Mouse (Mus musculus) kidney, postnatal 0 days (tissue): Measurements from ENCODE around the gene Mthfd1l. TPM values are rescaled to one million over a fixed set of nuclear protein-coding genes. Genes with fewer than 3 reads are reported as not detected.

Source experiments
- ATAC-seq: fragments of 200-750 bp; cut with Nextera tagmentation; replicated peaks from 2 replicates; pipeline ENCODE4 v1.8.0; 2017; ENCODE audit warnings: low read depth, moderate number of reproducible peaks, moderate TSS enrichment, moderate library complexity; ENCODE audit not compliant: low FRiP score
- DNase-seq: peaks from one replicate; pipeline ENCODE4 v3.0.0-alpha.2; 2016; ENCODE audit warnings: low spot score
- H3K27ac ChIP-seq: fragments of 300-500 bp; sonication (generic); 2 replicates; pipeline ENCODE4 v1.5.1; 2014; ENCODE audit warnings: mild to moderate bottlenecking
- H3K27me3 ChIP-seq: fragments of 300-500 bp; sonication (generic); 2 replicates; pipeline ENCODE4 v1.6.1; 2014; ENCODE audit warnings: low read length, mixed read lengths; ENCODE audit not compliant: insufficient read depth
- H3K36me3 ChIP-seq: fragments of 300-500 bp; sonication (generic); 2 replicates; pipeline ENCODE4 v1.6.1; 2014; ENCODE audit warnings: low read length, mixed read lengths; ENCODE audit not compliant: insufficient read depth
- H3K4me1 ChIP-seq: fragments of 300-500 bp; sonication (generic); replicated peaks from 2 replicates; pipeline ENCODE4 v1.6.1; 2014; ENCODE audit warnings: antibody characterized with exemption, low read length, mixed read lengths; ENCODE audit not compliant: insufficient read depth
- H3K4me2 ChIP-seq: fragments of 300-500 bp; sonication (generic); 2 replicates; pipeline ENCODE4 v1.6.1; 2014; ENCODE audit warnings: mild to moderate bottlenecking, low read length, moderate library complexity, mixed read lengths
- H3K4me3 ChIP-seq: fragments of 300-500 bp; sonication (generic); replicated peaks from 2 replicates; pipeline ENCODE4 v1.5.1; 2014; ENCODE audit warnings: low read depth, low read length
- H3K9ac ChIP-seq: fragments of 300-500 bp; sonication (generic); 2 replicates; pipeline ENCODE4 v1.6.1; 2014; ENCODE audit warnings: low read depth, low read length
- H3K9me3 ChIP-seq: fragments of 300-500 bp; sonication (generic); replicated peaks from 2 replicates; pipeline ENCODE4 v1.6.1; 2016; ENCODE audit warnings: low read length, inconsistent platforms, mixed read lengths
- CTCF ChIP-seq: IDR thresholded peaks from 2 replicates; pipeline ENCODE4 v1.5.1; 2016; ENCODE audit warnings: antibody characterized with exemption, low read depth, mild to moderate bottlenecking, moderate library complexity
- WGBS: fragments of 180-500 bp; shearing (Covaris S2); extraction: QIAGEN DNeasy Blood & Tissue Kit; methylation state at CpG from one replicate; pipeline ENCODE4 v1.1.7; 2014; 5-methylcytosine and 5-hydroxymethylcytosine counted together
- polyA plus RNA-seq: library from polyadenylated mRNA; unstranded; fragments of >200 nt; fragmentation: Nextera tagmentation; extraction: Ambion mirVana; gene quantifications from 2 replicates; pipeline ENCODE4 v1.2.1, GENCODE M21; 2015

The Mthfd1l gene
- polyA plus RNA-seq, 1 experiment from 2014 or later: 9.1 TPM

GRCm38 (mm10) chr10:4061071-4061987 lies 88.4 kb downstream of the Mthfd1l start:
- H3K9ac ChIP-seq: no peak overlapping the region
- TF ChIP-seq CTCF: no peak
- ATAC-seq: no peak
- H3K27ac ChIP-seq: peak overlapping the region; percentile 47
- H3K36me3 ChIP-seq: no peaks in the 10 kb centered on the region
- H3K4me3 ChIP-seq: no peak overlapping the region
- H3K9me3 ChIP-seq: no peaks in the 10 kb centered on the region
- H3K4me2 ChIP-seq: no peak overlapping the region
- no peaks in the 10 kb centered on the region for H3K27me3 ChIP-seq
- no peaks in the 10 kb centered on the region for H3K4me1 ChIP-seq
- peak; percentile 57 for DNase-seq
- 54% methylated on average over 11 of the region's 11 CpGs for WGBS

DNA sequence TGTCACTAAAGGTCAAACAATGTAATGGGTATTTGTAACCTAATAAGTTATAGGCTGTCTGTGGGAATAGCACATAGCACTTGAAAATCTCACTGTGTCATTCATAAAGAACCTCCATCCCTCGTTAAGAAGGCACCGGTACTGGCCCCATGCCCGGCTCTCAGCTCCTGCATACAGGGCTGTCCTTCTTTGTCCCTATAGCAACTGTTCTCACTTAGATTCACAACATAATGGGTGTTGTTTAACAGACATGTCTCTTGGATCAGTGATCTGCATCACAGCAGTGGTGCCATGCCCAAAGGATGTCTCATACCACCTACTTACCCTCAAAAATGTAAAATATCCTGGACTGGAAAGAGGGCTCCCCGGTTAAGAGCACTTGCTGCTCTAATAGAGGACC lies 90.6 kb downstream of the Mthfd1l start:
- no peak for TF ChIP-seq CTCF
- 79% methylated on average over 4 of the region's 4 CpGs for WGBS

DNA sequence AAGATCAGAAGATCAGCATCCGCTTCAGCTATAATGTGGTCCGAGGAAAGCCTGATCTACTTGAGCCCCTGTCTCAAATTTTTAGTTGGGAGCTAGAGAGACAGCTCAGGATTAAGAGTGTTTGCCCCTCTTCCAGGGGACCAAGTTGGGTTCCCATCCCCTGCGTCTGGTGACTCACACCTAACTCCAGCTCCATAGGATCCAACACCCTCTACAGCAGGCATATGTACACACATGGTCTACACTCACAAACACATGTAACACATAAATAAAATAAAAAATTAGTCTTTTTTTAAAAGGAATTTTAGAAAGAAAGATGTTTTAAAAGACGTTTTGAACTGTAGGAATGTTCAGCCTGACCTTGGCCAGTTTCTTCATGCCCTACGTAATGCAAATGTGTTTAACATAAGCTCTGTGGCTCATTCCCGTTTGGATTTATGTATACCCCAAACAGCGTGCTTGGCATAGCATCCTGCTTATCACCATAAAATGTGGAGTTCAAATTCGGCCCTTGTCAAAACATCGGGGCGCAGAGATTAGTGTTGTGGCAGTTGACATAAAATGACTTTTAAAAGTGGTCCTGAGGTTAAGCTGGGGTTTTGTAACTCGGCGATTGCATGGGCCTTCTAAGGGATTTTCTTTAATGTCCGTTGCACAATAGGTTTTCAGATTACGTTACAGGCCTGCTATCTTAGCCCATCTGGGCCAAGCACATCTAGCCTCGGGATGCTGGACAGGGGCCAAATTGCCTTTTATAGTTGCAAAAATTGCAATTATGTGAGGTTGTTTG lies 92.6 kb downstream of the Mthfd1l start:
- ATAC-seq (no peak), DNase-seq (peak; percentile 27)
- no peaks in the 10 kb centered on the region for H3K36me3 ChIP-seq
- H3K4me2 ChIP-seq: no peak overlapping the region
- no peak overlapping the region for H3K27ac ChIP-seq
- H3K4me3 ChIP-seq: no peak overlapping the region
- H3K27me3 ChIP-seq: no peaks in the 10 kb centered on the region
- no peaks in the 10 kb centered on the region for H3K4me1 ChIP-seq
- no peak for TF ChIP-seq CTCF
- WGBS: 64% methylated on average over 15 of the region's 15 CpGs
- no peaks in the 10 kb centered on the region for H3K9me3 ChIP-seq
- no peak overlapping the region for H3K9ac ChIP-seq

More for the DNA sequence above, 90.6 kb downstream of the Mthfd1l start:
- DNase-seq: no peak
- Histone ChIP-seq H3K27me3 (no peaks in the 10 kb centered on the region), H3K9ac (no peak overlapping the region), H3K27ac (no peak overlapping the region), H3K4me3 (no peak overlapping the region), H3K4me1 (no peaks in the 10 kb centered on the region), H3K36me3 (no peaks in the 10 kb centered on the region), H3K4me2 (no peak overlapping the region), H3K9me3 (no peaks in the 10 kb centered on the region)
- no peak for ATAC-seq

DNA sequence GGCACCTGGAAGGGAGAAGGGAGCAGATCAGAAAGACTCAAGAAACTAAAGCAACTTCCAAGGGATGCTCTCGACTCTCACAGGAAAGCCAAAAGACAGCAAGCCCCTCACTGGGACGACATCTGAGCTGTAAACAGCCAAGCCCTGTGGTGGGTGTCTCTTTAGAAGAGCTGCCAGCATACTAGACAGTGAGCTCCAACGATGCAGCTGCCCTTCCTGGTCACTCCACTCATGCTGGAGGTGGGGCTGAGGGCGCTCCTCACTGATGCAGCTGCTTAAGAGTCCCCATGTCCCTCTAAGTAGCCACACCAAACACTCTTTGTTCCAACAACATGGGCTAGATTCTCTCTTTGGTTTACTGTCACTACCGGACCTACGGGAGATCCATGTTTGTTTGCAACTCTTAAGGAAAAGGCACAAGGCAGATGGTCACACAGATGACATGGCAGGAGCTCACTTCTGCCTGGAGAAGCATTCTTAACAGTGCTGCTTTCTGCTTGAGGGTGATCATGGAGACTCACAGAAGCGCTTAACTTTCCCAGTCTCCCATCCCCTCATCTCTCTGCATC lies 96.4 kb downstream of the Mthfd1l start:
- DNase-seq (no peak), ATAC-seq (no peak)
- no peaks in the 10 kb centered on the region for H3K4me1 ChIP-seq
- H3K27ac ChIP-seq: no peak overlapping the region
- WGBS: 83% methylated on average over 7 of the region's 7 CpGs
- H3K36me3 ChIP-seq: no peaks in the 10 kb centered on the region
- H3K9ac ChIP-seq: no peak overlapping the region
- no peaks in the 10 kb centered on the region for H3K9me3 ChIP-seq
- no peaks in the 10 kb centered on the region for H3K27me3 ChIP-seq
- no peak for TF ChIP-seq CTCF
- H3K4me3 ChIP-seq: no peak overlapping the region
- no peak overlapping the region for H3K4me2 ChIP-seq

- ATAC-seq (no peak), DNase-seq (no peak)
- Histone ChIP-seq H3K9ac (no peak overlapping the region), H3K27me3 (no peaks in the 10 kb centered on the region), H3K36me3 (no peaks in the 10 kb centered on the region), H3K27ac (no peak overlapping the region), H3K9me3 (no peaks in the 10 kb centered on the region), H3K4me3 (no peak overlapping the region), H3K4me1 (no peaks in the 10 kb centered on the region), H3K4me2 (no peak overlapping the region)
- TF ChIP-seq CTCF: no peak
- WGBS: 91% methylated on average over 7 of the region's 7 CpGs
These were observed 97.1 kb downstream of the Mthfd1l start for GRCm38 (mm10) chr10:4070061-4070460.
